Mouse (Mus musculus): ENCODE measurements around the gene Tmem210.

Gene Tmem210

GRCm38 (mm10) chr2:25333569-25333968, 45.6 kb downstream of the Tmem210 start:
- no peak for DNase-seq (ENCODE audit: extremely low read depth, low read depth, low spot score)

- no peak for DNase-seq (ENCODE audit: extremely low read depth, low read depth, low spot score)
These were observed 50.4 kb downstream of the Tmem210 start for GRCm38 (mm10) chr2:25338303-25338702.
